Mouse (Mus musculus): ENCODE data around the gene Cd47. TPM values are rescaled to one million over a fixed set of nuclear protein-coding genes. Genes with fewer than 3 reads are reported as not detected.

The Cd47 gene
- total and polyA plus RNA-seq, 2 experiments from 2014 or later: 38.9 to 235 TPM

- no peak for ATAC-seq
- H3K4me1 ChIP-seq (ENCODE audit: insufficient read depth, low read length): no peaks in the 10 kb centered on the region
- H3K27ac ChIP-seq: no peak overlapping the region
- no peak overlapping the region for H3K4me2 ChIP-seq (ENCODE audit: low read depth, low read length)
- H3K27me3 ChIP-seq (ENCODE audit: insufficient read depth, low read length): no peaks in the 10 kb centered on the region
- no peak overlapping the region for H3K9ac ChIP-seq (replicated peaks; ENCODE audit: low read length)
- no peak for DNase-seq (ENCODE audit: low spot score)
- no peak for TF ChIP-seq CTCF (IDR thresholded peaks at IDR 0.05; ENCODE audit: low read depth)
- H3K9me3 ChIP-seq (ENCODE audit: low read length): no peaks in the 10 kb centered on the region
- WGBS: 81% methylated on average over 5 of the region's 5 CpGs
- H3K4me3 ChIP-seq (ENCODE audit: low read length): no peak overlapping the region
- no peaks in the 10 kb centered on the region for H3K36me3 ChIP-seq (ENCODE audit: insufficient read depth, low read length)
Measured at GRCm38 (mm10) chr16:49958900-49959436, 158.6 kb downstream of the Cd47 start.

- Histone ChIP-seq H3K9ac (replicated peaks; ENCODE audit: low read length) (no peak overlapping the region), H3K27ac (no peak overlapping the region), H3K36me3 (ENCODE audit: insufficient read depth, low read length) (no peaks in the 10 kb centered on the region), H3K4me1 (ENCODE audit: insufficient read depth, low read length) (peaks cover 7% of the 10 kb centered on the region; the same call in 1 of the 2 replicates), H3K27me3 (ENCODE audit: insufficient read depth, low read length) (no peaks in the 10 kb centered on the region), H3K9me3 (ENCODE audit: low read length) (no peaks in the 10 kb centered on the region), H3K4me2 (ENCODE audit: low read depth, low read length) (no peak overlapping the region), H3K4me3 (ENCODE audit: low read length) (no peak overlapping the region)
- ATAC-seq: no peak
- no peak for TF ChIP-seq CTCF (IDR thresholded peaks at IDR 0.05; ENCODE audit: low read depth)
- 79% methylated on average over 3 of the region's 3 CpGs for WGBS
- no peak for DNase-seq (ENCODE audit: low spot score)
Measured at GRCm38 (mm10) chr16:49962305-49962704, 162.0 kb downstream of the Cd47 start.

- H3K4me1 ChIP-seq (ENCODE audit: insufficient read depth, low read length): peaks cover 7% of the 10 kb centered on the region; the same call in 1 of the 2 replicates
- no peak for ATAC-seq
- no peak overlapping the region for H3K9ac ChIP-seq (replicated peaks; ENCODE audit: low read length)
- no peak for TF ChIP-seq CTCF (IDR thresholded peaks at IDR 0.05; ENCODE audit: low read depth)
- no peak for DNase-seq (ENCODE audit: low spot score)
- no peaks in the 10 kb centered on the region for H3K27me3 ChIP-seq (ENCODE audit: insufficient read depth, low read length)
- no peaks in the 10 kb centered on the region for H3K36me3 ChIP-seq (ENCODE audit: insufficient read depth, low read length)
- WGBS: 64% methylated on average over 7 of the region's 7 CpGs
- H3K27ac ChIP-seq: no peak overlapping the region
- H3K9me3 ChIP-seq (ENCODE audit: low read length): no peaks in the 10 kb centered on the region
- no peak overlapping the region for H3K4me2 ChIP-seq (ENCODE audit: low read depth, low read length)
- H3K4me3 ChIP-seq (ENCODE audit: low read length): no peak overlapping the region
Measured at GRCm38 (mm10) chr16:49964321-49964986, 164.1 kb downstream of the Cd47 start.

Other genes starting within 250 kb of the Cd47 start
- gene Ift57, start 101.3 kb upstream of the Cd47 start, total RNA-seq (2014; rRNA removed): 10.0 and 11.0 TPM in 2 replicates
- gene Ift57, start 101.3 kb upstream of the Cd47 start, polyA plus RNA-seq (2015; fragmentation: Nextera tagmentation; extraction: Ambion mirVana): 46.2 and 51.9 TPM in 2 replicates

Data from hindbrain, postnatal 0 days (tissue).